8 mouse cellular contexts compared by ENCODE assay signal in the genomic region with DNA sequence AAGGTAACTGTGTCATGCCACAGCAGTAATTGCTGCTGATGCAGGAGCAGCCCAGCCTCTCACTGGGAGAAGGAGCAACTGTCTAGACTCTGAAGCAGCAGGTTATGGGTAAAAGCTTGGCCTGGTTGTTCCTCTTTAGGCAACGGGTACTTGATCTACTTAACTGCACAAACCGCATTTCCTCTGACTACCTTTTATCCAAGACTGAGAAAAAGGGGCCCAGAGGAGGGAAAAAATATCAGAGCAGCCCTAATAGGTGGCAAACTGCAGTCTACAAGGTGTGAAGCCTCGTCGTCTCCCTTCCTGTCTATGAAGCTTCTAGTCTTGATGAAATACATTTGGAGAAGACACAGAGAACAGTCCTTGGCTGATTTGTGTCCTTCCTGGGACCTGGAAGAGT. TPM values are rescaled to one million over a fixed set of nuclear protein-coding genes. Genes with fewer than 3 reads are reported as not detected.
DNase-seq lines count a peak whose midpoint lies in the region; ATAC-seq lines count a peak whose summit lies in the region.

No protein-coding gene starts in this region.

- no peaks in the 10 kb centered on the region for H3K9me3 ChIP-seq in erythroblast, embryonic 14.5 days (ENCODE audit: control insufficient read depth, low read length)
- no peaks in the 10 kb centered on the region for H3K9me3 ChIP-seq in liver, embryonic 15.5 days (replicated peaks)

- no peaks in the 10 kb centered on the region for H3K27me3 ChIP-seq in erythroblast, embryonic 14.5 days (ENCODE audit: control insufficient read depth)
- H3K27me3 ChIP-seq in liver, embryonic 15.5 days = no peaks in the 10 kb centered on the region

- peak overlapping the region; percentile 91 for H3K27ac ChIP-seq in liver, embryonic 15.5 days (replicated peaks)

- ATAC-seq in erythroblast, adult 5-6 weeks (replicated peaks; ENCODE audit: low FRiP score, poor library complexity, severe bottlenecking) = no peak
- no peak for ATAC-seq in liver, embryonic 15.5 days (ENCODE audit: insufficient read depth)

- H3K36me3 ChIP-seq in erythroblast, embryonic 14.5 days (ENCODE audit: control insufficient read depth) = peaks cover 9% of the 10 kb centered on the region
- peaks cover 8% of the 10 kb centered on the region; the same call in 1 of the 2 replicates for H3K36me3 ChIP-seq in liver, embryonic 15.5 days (replicated peaks)

- H3K4me3 ChIP-seq in erythroblast, embryonic 14.5 days (replicated peaks) = peak overlapping the region; percentile 69
- H3K4me3 ChIP-seq in liver, embryonic 15.5 days (replicated peaks) = peak overlapping the region; percentile 78

- peak overlapping the region; percentile 97 for H3K4me2 ChIP-seq in liver, embryonic 15.5 days

- WGBS in liver, embryonic 15.5 days (ENCODE audit: insufficient replicate concordance) = 57% methylated on average over 4 of the region's 4 CpGs

- peaks cover 33% of the 10 kb centered on the region for H3K4me1 ChIP-seq in erythroblast, embryonic 14.5 days (ENCODE audit: control insufficient read depth)
- peaks cover 47% of the 10 kb centered on the region for H3K4me1 ChIP-seq in liver, embryonic 15.5 days (replicated peaks)

- DNase-seq in thymus, postnatal 0 days (ENCODE audit: low spot score) = peak; percentile 21
- DNase-seq in thymus, postnatal 10 days (ENCODE audit: low spot score in 2 of 2) = no peak
- no peak for DNase-seq in right cerebral cortex, postnatal 10 days (ENCODE audit: low spot score in 2 of 2)
- no peak for DNase-seq in cerebellum, adult 9-11 months
- DNase-seq in spleen, adult 12 weeks (ENCODE audit: low spot score) = no peak

- H3K9ac ChIP-seq in liver, embryonic 15.5 days = peak overlapping the region; percentile 57

RNA-seq across cellular contexts. Expression of a gene that starts 0.6 kb away (rescaled TPM):
- 0.75 and 0.88 TPM in 2 replicates for polyA plus RNA-seq in erythroblast, embryonic 14.5 days (2012)
- 1.9 TPM in 1 of 2 replicates, not detected in the other for total RNA-seq in erythroblast, adult 5-6 weeks (2015; ENCODE audit: low replicate concordance)
- total RNA-seq in erythroblast, adult 5-6 weeks (2017; ENCODE audit: low replicate concordance) = 2.1 and 18.5 TPM in 2 replicates
- polyA plus RNA-seq in thymus, postnatal 0 days (2015; fragmentation: Nextera tagmentation; extraction: Ambion mirVana) = 17.9 and 18.7 TPM in 2 replicates
- 15.7 and 17.5 TPM in 2 replicates for polyA plus RNA-seq in liver, embryonic 15.5 days (2015; fragmentation: Nextera tagmentation; extraction: Ambion mirVana)

RNA-seq across cellular contexts. Expression of a gene that starts 17.1 kb away (rescaled TPM):
- 0.01 TPM in 2 replicates for polyA plus RNA-seq in erythroblast, embryonic 14.5 days (2012)
- 1.2 and 4.2 TPM in 2 replicates for total RNA-seq in erythroblast, adult 5-6 weeks (2015; ENCODE audit: low replicate concordance)
- total RNA-seq in erythroblast, adult 5-6 weeks (2017; ENCODE audit: low replicate concordance) = 1.1 and 3.2 TPM in 2 replicates
- 0.75 and 1.1 TPM in 2 replicates for polyA plus RNA-seq in thymus, postnatal 0 days (2015; fragmentation: Nextera tagmentation; extraction: Ambion mirVana)
- polyA plus RNA-seq in liver, embryonic 15.5 days (2015; fragmentation: Nextera tagmentation; extraction: Ambion mirVana) = 0.68 and 0.69 TPM in 2 replicates

RNA-seq across cellular contexts. Expression of a gene that starts 23.0 kb away (rescaled TPM):
- polyA plus RNA-seq in erythroblast, embryonic 14.5 days (2012) = 6.5 and 7.7 TPM in 2 replicates
- total RNA-seq in erythroblast, adult 5-6 weeks (2015; ENCODE audit: low replicate concordance) = 8.4 and 13.6 TPM in 2 replicates
- total RNA-seq in erythroblast, adult 5-6 weeks (2017; ENCODE audit: low replicate concordance) = 3.8 and 14.1 TPM in 2 replicates
- polyA plus RNA-seq in thymus, postnatal 0 days (2015; fragmentation: Nextera tagmentation; extraction: Ambion mirVana) = 53.9 and 56.2 TPM in 2 replicates
- 15.6 and 19.8 TPM in 2 replicates for polyA plus RNA-seq in liver, embryonic 15.5 days (2015; fragmentation: Nextera tagmentation; extraction: Ambion mirVana)

RNA-seq across cellular contexts. Expression of a gene that starts 26.8 kb away (rescaled TPM):
- polyA plus RNA-seq in erythroblast, embryonic 14.5 days (2012) = 0.57 and 0.70 TPM in 2 replicates
- 5.4 TPM in 1 of 2 replicates, not detected in the other for total RNA-seq in erythroblast, adult 5-6 weeks (2015; ENCODE audit: low replicate concordance)
- total RNA-seq in erythroblast, adult 5-6 weeks (2017; ENCODE audit: low replicate concordance) = 0.68 TPM in 1 of 2 replicates, not detected in the other
- polyA plus RNA-seq in thymus, postnatal 0 days (2015; fragmentation: Nextera tagmentation; extraction: Ambion mirVana) = 38.1 and 39.6 TPM in 2 replicates
- 7.4 and 8.0 TPM in 2 replicates for polyA plus RNA-seq in liver, embryonic 15.5 days (2015; fragmentation: Nextera tagmentation; extraction: Ambion mirVana)

RNA-seq across cellular contexts. Expression of a gene that starts 30.9 kb away (rescaled TPM):
- polyA plus RNA-seq in erythroblast, embryonic 14.5 days (2012) = not detected in 2 replicates
- not detected in 2 replicates for total RNA-seq in erythroblast, adult 5-6 weeks (2015; ENCODE audit: low replicate concordance)
- not detected in 2 replicates for total RNA-seq in erythroblast, adult 5-6 weeks (2017; ENCODE audit: low replicate concordance)
- polyA plus RNA-seq in thymus, postnatal 0 days (2015; fragmentation: Nextera tagmentation; extraction: Ambion mirVana) = 1.9 and 2.1 TPM in 2 replicates
- polyA plus RNA-seq in liver, embryonic 15.5 days (2015; fragmentation: Nextera tagmentation; extraction: Ambion mirVana) = 0.02 TPM in 1 of 2 replicates, not detected in the other
